Mouse (Mus musculus) stomach, embryonic 15.5 days (tissue): ENCODE measurements at regions not wholly inside any gene's neighbourhood (a gene's known extent, or its start where the extent isn't known, plus 50 kb on each side); places are given as distances from the start of the nearest gene placed in this dataset.
A peak's percentile ranks its signal among the peaks of the same experiment; 100 is the strongest.

Experiments
- ATAC-seq: fragments of 200-750 bp; cut with Nextera tagmentation; 2 replicates; pipeline ENCODE4 v1.8.0; 2017; ENCODE audit warnings: low read depth, moderate number of reproducible peaks, moderate TSS enrichment; ENCODE audit not compliant: insufficient read depth, low FRiP score
- H3K27ac ChIP-seq: fragments of 300-500 bp; sonication (generic); 2 replicates; pipeline ENCODE4 v1.5.1; 2015; ENCODE audit warnings: mild to moderate bottlenecking, inconsistent platforms
- H3K27me3 ChIP-seq: fragments of 300-500 bp; sonication (generic); replicated peaks from 2 replicates; pipeline ENCODE4 v1.6.1; 2015; ENCODE audit warnings: inconsistent platforms
- H3K36me3 ChIP-seq: fragments of 300-500 bp; sonication (generic); 2 replicates; pipeline ENCODE4 v1.6.1; 2015; ENCODE audit warnings: inconsistent platforms
- H3K4me1 ChIP-seq: fragments of 300-500 bp; sonication (generic); 2 replicates; pipeline ENCODE4 v1.6.1; 2015; ENCODE audit warnings: inconsistent platforms
- H3K4me2 ChIP-seq: fragments of 300-500 bp; sonication (generic); 2 replicates; pipeline ENCODE4 v1.6.1; 2015; ENCODE audit warnings: mild to moderate bottlenecking, inconsistent platforms
- H3K4me3 ChIP-seq: fragments of 300-500 bp; sonication (generic); replicated peaks from 2 replicates; pipeline ENCODE4 v1.5.1; 2015; ENCODE audit warnings: inconsistent platforms
- H3K9ac ChIP-seq: fragments of 300-500 bp; sonication (generic); 2 replicates; pipeline ENCODE4 v1.6.1; 2015; ENCODE audit warnings: inconsistent platforms
- H3K9me3 ChIP-seq: fragments of 300-500 bp; sonication (generic); 2 replicates; pipeline ENCODE4 v1.6.1; 2016; ENCODE audit warnings: inconsistent platforms
- WGBS: fragments of 180-500 bp; shearing (Covaris S2); methylation state at CpG from one replicate; pipeline ENCODE4 v1.1.7; 2015; 5-methylcytosine and 5-hydroxymethylcytosine counted together

- H3K36me3 ChIP-seq: no peaks in the 10 kb centered on the region
- WGBS: 53% methylated on average over 4 of the region's 4 CpGs
- no peaks in the 10 kb centered on the region for H3K27me3 ChIP-seq
- no peaks in the 10 kb centered on the region for H3K9me3 ChIP-seq
- ATAC-seq: no peak
- no peak overlapping the region for H3K9ac ChIP-seq
- H3K4me1 ChIP-seq: no peaks in the 10 kb centered on the region
- H3K4me2 ChIP-seq: no peak overlapping the region
- no peak overlapping the region for H3K4me3 ChIP-seq
- H3K27ac ChIP-seq: no peak overlapping the region
Measured at GRCm38 (mm10) chr4:83915871-83916270, 390.5 kb downstream of the Ccdc171 start.

GRCm38 (mm10) chr4:83917009-83917408 is 391.7 kb downstream of the Ccdc171 start:
- no peak overlapping the region for H3K9ac ChIP-seq
- H3K9me3 ChIP-seq: no peaks in the 10 kb centered on the region
- WGBS: 85% methylated on average over 4 of the region's 4 CpGs
- H3K27ac ChIP-seq: no peak overlapping the region
- no peak overlapping the region for H3K4me2 ChIP-seq
- no peak overlapping the region for H3K4me3 ChIP-seq
- no peaks in the 10 kb centered on the region for H3K27me3 ChIP-seq
- H3K4me1 ChIP-seq: no peaks in the 10 kb centered on the region
- no peaks in the 10 kb centered on the region for H3K36me3 ChIP-seq
- ATAC-seq: no peak

DNA sequence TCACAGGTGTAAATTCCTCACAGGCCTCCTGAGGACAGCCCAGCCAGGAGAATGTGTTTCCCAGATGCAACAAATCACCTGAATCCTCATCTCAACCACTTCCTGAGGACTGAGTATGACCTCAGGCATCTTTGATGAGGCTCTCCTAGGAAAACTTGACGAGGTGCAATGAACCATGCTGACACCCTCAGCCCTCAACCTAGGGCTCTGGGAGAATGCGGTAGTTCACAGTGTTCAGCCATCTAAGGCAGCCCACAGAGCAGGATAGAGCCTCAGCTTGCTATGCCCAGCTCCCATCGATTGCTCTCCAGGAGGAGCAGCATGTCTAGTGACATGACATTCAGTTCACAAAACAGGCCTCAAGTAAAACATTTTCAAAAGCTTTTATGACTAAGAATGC is 392.7 kb downstream of the Ccdc171 start:
- Histone ChIP-seq H3K9ac (no peak overlapping the region), H3K36me3 (no peaks in the 10 kb centered on the region), H3K4me1 (no peaks in the 10 kb centered on the region), H3K4me3 (no peak overlapping the region), H3K9me3 (no peaks in the 10 kb centered on the region), H3K27ac (no peak overlapping the region), H3K27me3 (no peaks in the 10 kb centered on the region), H3K4me2 (no peak overlapping the region)
- no peak for ATAC-seq
- 85% methylated on average over 3 of the region's 3 CpGs for WGBS

- no peak overlapping the region for H3K4me3 ChIP-seq
- H3K27me3 ChIP-seq: no peaks in the 10 kb centered on the region
- H3K4me2 ChIP-seq: no peak overlapping the region
- 48% methylated on average over 1 of the region's 1 CpGs for WGBS
- no peaks in the 10 kb centered on the region for H3K36me3 ChIP-seq
- H3K4me1 ChIP-seq: no peaks in the 10 kb centered on the region
- no peaks in the 10 kb centered on the region for H3K9me3 ChIP-seq
- no peak overlapping the region for H3K27ac ChIP-seq
- H3K9ac ChIP-seq: no peak overlapping the region
- no peak for ATAC-seq
Measured at GRCm38 (mm10) chr4:83919041-83919440, 393.7 kb downstream of the Ccdc171 start.

GRCm38 (mm10) chr4:83925118-83925842 is 399.9 kb downstream of the Ccdc171 start:
- no peaks in the 10 kb centered on the region for H3K27me3 ChIP-seq
- WGBS: 61% methylated on average over 8 of the region's 8 CpGs
- H3K27ac ChIP-seq: no peak overlapping the region
- no peak overlapping the region for H3K4me3 ChIP-seq
- no peak overlapping the region for H3K9ac ChIP-seq
- H3K4me2 ChIP-seq: no peak overlapping the region
- H3K36me3 ChIP-seq: no peaks in the 10 kb centered on the region
- ATAC-seq: no peak
- no peaks in the 10 kb centered on the region for H3K9me3 ChIP-seq
- no peaks in the 10 kb centered on the region for H3K4me1 ChIP-seq

GRCm38 (mm10) chr4:83926195-83926731 is 400.9 kb downstream of the Ccdc171 start:
- Histone ChIP-seq H3K9me3 (no peaks in the 10 kb centered on the region), H3K9ac (no peak overlapping the region), H3K4me1 (no peaks in the 10 kb centered on the region), H3K4me2 (no peak overlapping the region), H3K27me3 (no peaks in the 10 kb centered on the region), H3K4me3 (no peak overlapping the region), H3K27ac (peak overlapping the region; percentile 64), H3K36me3 (no peaks in the 10 kb centered on the region)
- peak; percentile 31; the same call in 1 of the 2 replicates for ATAC-seq
- 28% methylated on average over 11 of the region's 11 CpGs for WGBS

DNA sequence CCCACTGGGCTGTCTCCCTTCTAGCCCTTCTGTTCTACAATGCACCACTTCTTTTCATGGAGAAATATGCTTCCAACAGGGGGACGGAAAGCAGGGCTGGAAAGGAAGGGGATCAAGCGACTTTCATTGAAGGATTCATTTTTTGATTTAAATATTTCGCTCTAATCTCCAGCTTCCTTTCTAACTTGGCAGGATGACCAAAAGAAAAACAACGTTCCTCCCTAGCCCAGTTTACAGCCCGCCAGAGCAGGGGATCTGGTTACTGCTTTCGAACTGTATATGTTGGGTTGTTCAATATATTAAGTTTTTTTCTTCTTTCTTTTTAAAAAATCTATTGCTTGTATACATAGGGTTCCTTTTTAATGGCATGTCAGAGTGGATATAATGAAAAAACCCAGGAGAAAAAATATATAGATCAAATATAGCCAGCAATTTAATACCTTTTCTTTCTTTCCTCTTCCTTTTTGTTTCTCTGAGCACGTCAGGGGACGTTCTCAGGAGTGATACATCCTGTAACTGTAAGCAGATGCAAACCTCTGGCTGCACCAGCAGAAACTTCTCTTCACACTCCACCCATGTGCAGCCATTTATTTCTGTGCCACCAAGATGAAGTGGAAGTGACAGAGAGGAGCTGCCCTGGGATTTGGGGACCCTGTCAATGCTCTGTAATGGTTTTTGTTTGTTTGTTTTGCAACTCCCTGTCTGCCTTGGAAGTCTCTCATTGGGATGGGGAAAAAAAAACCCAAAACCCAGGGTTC is 406.7 kb downstream of the Ccdc171 start:
- no peaks in the 10 kb centered on the region for H3K27me3 ChIP-seq
- WGBS: 36% methylated on average over 8 of the region's 8 CpGs
- peaks cover 4% of the 10 kb centered on the region; the same call in 1 of the 2 replicates for H3K4me1 ChIP-seq
- no peak overlapping the region for H3K9ac ChIP-seq
- H3K36me3 ChIP-seq: no peaks in the 10 kb centered on the region
- peak overlapping the region; percentile 65; the same call in 1 of the 2 replicates for H3K27ac ChIP-seq
- H3K4me3 ChIP-seq: no peak overlapping the region
- H3K4me2 ChIP-seq: no peak overlapping the region
- no peaks in the 10 kb centered on the region for H3K9me3 ChIP-seq
- peak; percentile 43; the same call in 1 of the 2 replicates for ATAC-seq

DNA sequence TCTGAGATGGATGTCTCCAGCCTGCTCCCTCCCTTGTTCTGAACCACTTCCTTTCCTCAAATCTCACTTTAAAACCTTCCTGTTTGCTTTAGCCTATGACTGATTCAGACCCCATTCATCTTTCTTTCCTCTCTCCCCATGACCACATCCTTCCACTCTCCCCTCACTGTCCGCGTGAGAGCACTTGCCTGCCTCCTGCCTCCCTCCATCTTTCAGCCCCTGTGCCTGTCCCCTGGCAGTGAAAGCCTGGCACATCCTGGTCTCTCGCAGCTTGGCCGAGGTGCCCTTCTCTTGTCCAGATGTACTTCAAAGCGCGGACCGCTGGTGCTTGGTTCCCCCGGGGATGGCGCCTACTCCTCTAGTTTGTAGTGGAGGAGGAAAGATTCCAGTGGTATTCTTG is 416.3 kb downstream of the Ccdc171 start:
- H3K9ac ChIP-seq: no peak overlapping the region
- ATAC-seq: no peak
- no peaks in the 10 kb centered on the region for H3K9me3 ChIP-seq
- 58% methylated on average over 9 of the region's 9 CpGs for WGBS
- no peak overlapping the region for H3K4me2 ChIP-seq
- H3K27me3 ChIP-seq: no peaks in the 10 kb centered on the region
- no peak overlapping the region for H3K4me3 ChIP-seq
- peak overlapping the region; percentile 63; the same call in 1 of the 2 replicates for H3K27ac ChIP-seq
- no peaks in the 10 kb centered on the region for H3K36me3 ChIP-seq
- no peaks in the 10 kb centered on the region for H3K4me1 ChIP-seq

GRCm38 (mm10) chr4:83949612-83950011 is 424.3 kb downstream of the Ccdc171 start:
- Histone ChIP-seq H3K4me1 (no peaks in the 10 kb centered on the region; the same call in 1 of the 2 replicates), H3K9me3 (no peaks in the 10 kb centered on the region), H3K27me3 (no peaks in the 10 kb centered on the region), H3K36me3 (no peaks in the 10 kb centered on the region), H3K9ac (no peak overlapping the region), H3K27ac (no peak overlapping the region), H3K4me3 (no peak overlapping the region), H3K4me2 (no peak overlapping the region)
- 97% methylated on average over 2 of the region's 2 CpGs for WGBS
- ATAC-seq: no peak

GRCm38 (mm10) chr4:83950809-83951409 is 425.6 kb downstream of the Ccdc171 start:
- H3K9ac ChIP-seq: no peak overlapping the region
- no peak for ATAC-seq
- no peaks in the 10 kb centered on the region for H3K36me3 ChIP-seq
- no peaks in the 10 kb centered on the region for H3K27me3 ChIP-seq
- no peak overlapping the region for H3K27ac ChIP-seq
- WGBS: 77% methylated on average over 10 of the region's 10 CpGs
- no peaks in the 10 kb centered on the region; the same call in 1 of the 2 replicates for H3K4me1 ChIP-seq
- no peaks in the 10 kb centered on the region for H3K9me3 ChIP-seq
- no peak overlapping the region for H3K4me2 ChIP-seq
- no peak overlapping the region for H3K4me3 ChIP-seq

- H3K27me3 ChIP-seq: no peaks in the 10 kb centered on the region
- H3K9me3 ChIP-seq: no peaks in the 10 kb centered on the region
- WGBS: 91% methylated on average over 12 of the region's 12 CpGs
- no peak overlapping the region for H3K4me2 ChIP-seq
- H3K4me1 ChIP-seq: no peaks in the 10 kb centered on the region; the same call in 1 of the 2 replicates
- no peaks in the 10 kb centered on the region for H3K36me3 ChIP-seq
- ATAC-seq: no peak
- no peak overlapping the region for H3K4me3 ChIP-seq
- no peak overlapping the region for H3K27ac ChIP-seq
- no peak overlapping the region for H3K9ac ChIP-seq
Measured at GRCm38 (mm10) chr4:83956252-83956904, 431.0 kb downstream of the Ccdc171 start.
